Mouse (Mus musculus) limb, embryonic 12.5 days (tissue): ENCODE measurements around the gene Olfr1162. TPM values are rescaled to one million over a fixed set of nuclear protein-coding genes. Genes with fewer than 3 reads are reported as not detected.
"Not testable (repeated sequence)": the region's sequence is repeated elsewhere in the genome, so short reads cannot be mapped to it uniquely, and the experiment has no call there.

Experiments used
- ATAC-seq: fragments of 200-750 bp; cut with Nextera tagmentation; 2 replicates; pipeline ENCODE4 v1.8.0; 2017; ENCODE audit warnings: low read depth, moderate TSS enrichment; ENCODE audit not compliant: insufficient number of reproducible peaks, insufficient read depth, low FRiP score, low TSS enrichment
- H3K27ac ChIP-seq: fragments of 300-500 bp; sonication (generic); 2 replicates; pipeline ENCODE4 v1.5.1; 2016; ENCODE audit warnings: mild to moderate bottlenecking, moderate library complexity
- H3K27me3 ChIP-seq: fragments of 300-500 bp; sonication (generic); 2 replicates; pipeline ENCODE4 v1.6.1; 2016; ENCODE audit warnings: mild to moderate bottlenecking, moderate library complexity
- H3K36me3 ChIP-seq: fragments of 300-500 bp; sonication (generic); 2 replicates; pipeline ENCODE4 v1.6.1; 2016; ENCODE audit warnings: mild to moderate bottlenecking, moderate library complexity
- H3K4me1 ChIP-seq: fragments of 300-500 bp; sonication (generic); replicated peaks from 2 replicates; pipeline ENCODE4 v1.6.1; 2016
- H3K4me2 ChIP-seq: fragments of 300-500 bp; sonication (generic); 2 replicates; pipeline ENCODE4 v1.6.1; 2016; ENCODE audit warnings: mild to moderate bottlenecking, moderate library complexity
- H3K4me3 ChIP-seq: fragments of 300-500 bp; sonication (generic); replicated peaks from 2 replicates; pipeline ENCODE4 v1.5.1; 2016; ENCODE audit warnings: mild to moderate bottlenecking
- H3K9ac ChIP-seq: fragments of 300-500 bp; sonication (generic); replicated peaks from 2 replicates; pipeline ENCODE4 v1.6.1; 2016; ENCODE audit warnings: mild to moderate bottlenecking, moderate library complexity
- H3K9me3 ChIP-seq: fragments of 300-500 bp; sonication (generic); 2 replicates; pipeline ENCODE4 v1.6.1; 2016; ENCODE audit warnings: mild to moderate bottlenecking, moderate library complexity
- WGBS: fragments of 180-500 bp; shearing (Covaris S2); methylation state at CpG from one replicate; pipeline ENCODE4 v1.1.7; 2016; 5-methylcytosine and 5-hydroxymethylcytosine counted together
- polyA plus RNA-seq: library from polyadenylated mRNA; unstranded; fragments of >200 nt; fragmentation: Nextera tagmentation; extraction: Ambion mirVana; gene quantifications from 2 replicates; pipeline ENCODE4 v1.2.1, GENCODE M21; 2016

Gene Olfr1162
- not detected in 2 replicates for polyA plus RNA-seq

DNA sequence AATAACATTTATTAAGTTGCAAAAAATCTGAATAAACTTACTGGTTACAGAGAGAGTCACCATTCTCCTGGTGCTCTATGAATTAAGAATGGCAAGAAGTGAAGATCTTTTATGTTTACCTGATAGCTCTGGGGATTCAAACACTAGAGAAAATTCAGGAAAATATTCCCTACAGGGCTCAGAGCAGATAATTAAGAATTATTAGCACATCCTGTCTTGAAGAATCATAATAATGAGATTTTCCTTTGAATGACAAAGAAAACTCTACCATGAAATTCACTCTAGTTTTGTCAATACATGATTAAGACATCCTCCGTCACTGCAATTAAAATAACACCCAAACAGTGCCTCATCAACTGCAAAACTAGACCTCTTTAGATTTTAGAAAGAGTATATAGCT, at the start of gene Olfr1162:
Gene Olfr1162, minus strand, starts transcription at position 101 of the 400 bp plus-strand sequence.
- 82% methylated on average over 1 of the region's 1 CpGs for WGBS
- H3K4me3 ChIP-seq, result no peak within 1 kb of the TSS
- H3K27ac ChIP-seq, result no peak within 1 kb of the TSS
- H3K9me3 ChIP-seq, result no peaks in the 10 kb centered on the region
- no peaks in the 10 kb centered on the region for H3K4me1 ChIP-seq
- H3K27me3 ChIP-seq, result no peaks in the 10 kb centered on the region
- H3K4me2 ChIP-seq, result no peak within 1 kb of the TSS
- H3K9ac ChIP-seq, result no peak within 1 kb of the TSS
- H3K36me3 ChIP-seq, result no peaks in the 10 kb centered on the region
- no peak for ATAC-seq

DNA sequence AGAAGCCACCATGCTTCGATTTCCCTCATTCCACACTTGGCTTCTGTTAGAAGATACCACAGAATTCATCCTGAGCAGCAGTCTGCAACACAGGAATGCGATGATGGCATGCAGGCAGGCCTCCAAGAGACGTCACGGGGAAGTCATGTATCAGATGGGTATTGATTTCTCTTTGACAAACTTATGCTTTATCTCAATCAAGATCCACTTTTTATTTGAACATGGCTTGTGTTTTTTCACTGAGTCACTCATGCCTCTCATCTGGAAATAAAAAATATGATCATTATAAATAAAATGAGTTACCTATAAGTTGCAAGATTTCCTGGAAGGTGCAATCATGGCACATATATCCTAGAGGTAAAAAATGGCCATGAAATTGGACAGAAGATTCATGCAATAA, 42.9 kb upstream of the Olfr1162 start, which contains the start of gene Olfr1164:
Gene Olfr1164, minus strand, starts transcription at position 101 of the 400 bp plus-strand sequence.
- H3K4me2 ChIP-seq, result no peak within 1 kb of the TSS
- no peak within 1 kb of the TSS for H3K4me3 ChIP-seq
- no peaks in the 10 kb centered on the region for H3K4me1 ChIP-seq
- H3K36me3 ChIP-seq, result no peaks in the 10 kb centered on the region
- H3K9me3 ChIP-seq, result no peaks in the 10 kb centered on the region
- H3K27ac ChIP-seq, result no peak within 1 kb of the TSS
- H3K9ac ChIP-seq, result no peak within 1 kb of the TSS
- no peak for ATAC-seq
- no peaks in the 10 kb centered on the region for H3K27me3 ChIP-seq
- 78% methylated on average over 4 of the region's 4 CpGs for WGBS

DNA sequence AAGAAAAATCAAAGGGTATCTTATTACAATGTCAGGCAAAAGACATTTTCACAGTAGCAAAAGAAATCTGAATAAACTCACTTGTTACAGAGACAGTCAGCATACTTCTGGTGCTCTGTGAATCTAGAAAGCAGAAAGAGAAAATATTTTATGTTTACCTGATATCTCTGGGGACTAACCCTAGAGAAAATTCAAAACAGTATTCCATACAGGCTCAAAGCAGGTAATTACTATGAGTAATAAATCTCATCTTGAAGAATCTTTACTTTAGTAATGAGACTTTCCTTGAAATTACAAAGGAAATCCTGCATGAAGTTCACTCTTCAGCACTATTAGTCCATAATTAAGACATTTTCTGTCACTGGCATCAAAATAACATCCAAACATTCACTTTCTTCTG, 20.8 kb upstream of the Olfr1162 start, which contains the start of gene Olfr1163:
Gene Olfr1163, minus strand, starts transcription at position 101 of the 400 bp plus-strand sequence.
- Histone ChIP-seq H3K4me3 (no peak within 1 kb of the TSS), H3K4me2 (no peak within 1 kb of the TSS), H3K27ac (no peak within 1 kb of the TSS), H3K27me3 (no peaks in the 10 kb centered on the region), H3K9ac (no peak within 1 kb of the TSS), H3K36me3 (no peaks in the 10 kb centered on the region), H3K9me3 (no peaks in the 10 kb centered on the region), H3K4me1 (no peaks in the 10 kb centered on the region)
- no peak for ATAC-seq

DNA sequence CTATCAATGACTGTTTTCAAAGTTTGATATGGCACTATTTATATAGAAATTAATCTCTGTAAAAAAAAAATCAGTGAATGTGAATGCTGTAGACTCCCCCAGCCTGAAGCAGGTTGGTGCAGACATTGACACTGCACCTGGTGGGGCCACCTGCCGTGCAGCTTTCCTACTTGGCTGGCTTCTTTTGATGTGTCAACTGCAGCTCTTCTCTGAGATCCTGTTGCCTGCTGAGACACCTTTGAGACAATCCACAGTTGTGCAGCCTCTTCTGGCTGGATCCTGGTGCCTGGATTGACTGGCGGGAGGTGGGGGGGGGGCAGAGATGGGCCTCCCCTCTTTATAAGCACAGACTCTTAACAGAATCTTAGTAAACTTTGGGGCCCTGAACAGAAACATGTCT, 12.7 kb upstream of the Olfr1162 start:
- Histone ChIP-seq H3K4me1 (no peaks in the 10 kb centered on the region), H3K27ac (no peak overlapping the region), H3K36me3 (no peaks in the 10 kb centered on the region), H3K4me2 (no peak overlapping the region), H3K4me3 (no peak overlapping the region), H3K27me3 (no peaks in the 10 kb centered on the region), H3K9ac (no peak overlapping the region), H3K9me3 (0 out of 2 replicates have a peak, but pooled peaks cover 9% of the 10 kb centered on the region)
- 75% methylated on average over 2 of the region's 2 CpGs for WGBS
- ATAC-seq, result no peak

DNA sequence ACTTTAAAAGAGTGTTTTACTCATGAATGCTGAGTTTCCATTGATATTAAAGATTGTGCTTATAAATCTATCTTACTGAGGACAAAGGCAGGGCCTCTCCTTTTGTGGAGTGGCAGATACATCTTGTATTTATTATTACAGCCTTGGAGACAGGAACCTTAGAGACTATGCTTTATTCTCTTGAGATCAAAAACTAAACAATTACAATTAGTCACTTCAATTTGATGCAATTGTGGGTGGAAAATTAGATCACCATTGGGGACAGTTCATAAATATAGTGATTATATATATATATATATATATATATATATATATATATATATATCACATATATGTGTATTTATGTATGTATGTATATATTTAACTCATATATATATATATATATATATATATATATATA, 13.3 kb downstream of the Olfr1162 start, which contains the start of gene Olfr73:
Gene Olfr73, minus strand, starts transcription at position 101 of the 400 bp plus-strand sequence.
- no peak within 1 kb of the TSS for H3K27ac ChIP-seq
- no peak for ATAC-seq
- H3K27me3 ChIP-seq, result no peaks in the 10 kb centered on the region
- no peaks in the 10 kb centered on the region for H3K36me3 ChIP-seq
- H3K9ac ChIP-seq, result no peak within 1 kb of the TSS
- H3K4me2 ChIP-seq, result no peak within 1 kb of the TSS
- no peaks in the 10 kb centered on the region for H3K9me3 ChIP-seq
- H3K4me3 ChIP-seq, result no peak within 1 kb of the TSS
- no peaks in the 10 kb centered on the region for H3K4me1 ChIP-seq

DNA sequence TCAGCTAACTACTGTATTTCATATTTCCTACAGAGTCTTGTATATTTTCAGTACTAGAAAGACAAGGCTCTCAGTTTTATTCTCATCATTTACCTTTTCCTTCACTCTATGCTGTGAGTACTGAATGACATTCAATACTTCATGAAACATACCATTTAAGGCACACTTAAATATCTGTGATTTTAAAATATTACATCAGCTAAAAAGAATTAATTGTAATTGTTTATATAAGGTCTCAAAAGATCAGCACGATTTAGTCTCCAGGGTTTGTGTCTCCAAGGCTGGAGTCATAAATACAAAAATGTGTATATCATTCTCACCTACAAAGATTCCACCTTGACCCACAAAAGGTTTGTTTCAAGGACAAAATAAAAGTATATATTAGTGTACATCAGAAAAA, 28.5 kb downstream of the Olfr1162 start, which contains the start of gene Olfr1161:
Gene Olfr1161, plus strand, starts transcription at position 301 of the 400 bp plus-strand sequence.
- not testable (repeated sequence) for H3K4me1 ChIP-seq, H3K27me3 ChIP-seq, H3K27ac ChIP-seq, H3K9me3 ChIP-seq, H3K4me3 ChIP-seq, ATAC-seq, H3K9ac ChIP-seq, H3K4me2 ChIP-seq, H3K36me3 ChIP-seq
- 89% methylated on average over 1 of the region's 1 CpGs for WGBS

DNA sequence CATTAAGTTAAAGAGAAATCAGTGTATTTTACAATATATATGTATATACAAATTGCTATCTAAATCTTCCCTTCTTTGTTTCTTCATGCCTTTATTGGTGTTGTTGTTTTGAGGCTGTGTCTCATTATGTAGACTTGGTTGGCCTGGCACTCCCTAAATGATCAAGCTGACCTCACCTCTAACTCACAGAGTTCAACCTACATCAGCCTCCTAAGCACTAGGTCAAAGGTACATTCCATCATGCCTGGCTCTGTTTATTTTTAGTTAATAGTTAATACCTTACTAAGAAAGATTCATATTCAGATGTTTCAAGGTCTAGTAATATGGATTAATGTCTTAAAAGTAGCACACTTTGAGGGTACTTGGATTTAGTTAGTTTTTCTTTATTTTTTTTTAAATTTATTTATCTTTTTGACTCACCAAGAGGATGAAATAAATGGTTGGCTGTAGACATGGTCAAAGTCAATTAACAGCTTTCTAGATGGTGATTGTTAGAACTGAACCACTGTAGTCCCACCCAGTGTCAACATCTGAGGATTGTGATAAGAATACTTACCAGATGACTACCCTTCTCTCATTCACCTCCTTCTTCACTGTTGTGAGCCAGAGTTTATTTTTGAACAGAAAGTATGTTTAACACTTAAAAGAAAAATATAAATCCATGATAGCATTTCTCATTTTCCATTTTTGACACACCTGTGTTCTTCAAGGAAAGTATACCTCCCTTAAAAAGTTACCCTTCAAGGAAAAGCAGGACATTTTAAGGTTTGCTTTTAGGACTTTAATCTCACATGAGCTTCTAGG, 43.2 kb downstream of the Olfr1162 start, which contains the start of gene Olfr1160:
Gene Olfr1160, minus strand, starts transcription at position 754 of the 804 bp plus-strand sequence.
- no peaks in the 10 kb centered on the region for H3K4me1 ChIP-seq
- H3K27me3 ChIP-seq, result no peaks in the 10 kb centered on the region
- ATAC-seq, result no peak
- no peak within 1 kb of the TSS for H3K4me3 ChIP-seq
- no peaks in the 10 kb centered on the region for H3K36me3 ChIP-seq
- H3K27ac ChIP-seq, result no peak within 1 kb of the TSS
- H3K9me3 ChIP-seq, result no peaks in the 10 kb centered on the region
- no peak within 1 kb of the TSS for H3K4me2 ChIP-seq
- H3K9ac ChIP-seq, result no peak within 1 kb of the TSS

Other genes with a start within 250 kb of the Olfr1162 start
- gene Olfr1145, start 241.3 kb downstream of the Olfr1162 start, polyA plus RNA-seq, result not detected in 2 replicates
- not detected in 2 replicates for gene Olfr1148, start 220.6 kb downstream of the Olfr1162 start, polyA plus RNA-seq
- gene Olfr1150-ps1, start 207.1 kb downstream of the Olfr1162 start, polyA plus RNA-seq, result not detected in 2 replicates
- gene Olfr1151, start 195.3 kb downstream of the Olfr1162 start, polyA plus RNA-seq, result not detected in 2 replicates
- not detected in 2 replicates for gene Olfr1152, start 184.6 kb downstream of the Olfr1162 start, polyA plus RNA-seq
- gene Olfr1153, start 156.2 kb downstream of the Olfr1162 start, polyA plus RNA-seq, result not detected in 2 replicates
- not detected in 2 replicates for gene Olfr1154, start 146.0 kb downstream of the Olfr1162 start, polyA plus RNA-seq
- gene Olfr1155, start 106.0 kb downstream of the Olfr1162 start, polyA plus RNA-seq, result not detected in 2 replicates
- gene Olfr1156, start 98.0 kb downstream of the Olfr1162 start, polyA plus RNA-seq, result not detected in 2 replicates
- not detected in 2 replicates for gene Olfr1157, start 82.8 kb downstream of the Olfr1162 start, polyA plus RNA-seq
- gene Olfr74, start 76.5 kb downstream of the Olfr1162 start, polyA plus RNA-seq, result not detected in 2 replicates
- not detected in 2 replicates for gene Olfr1158, start 61.0 kb downstream of the Olfr1162 start, polyA plus RNA-seq
- gene Olfr1160, start 42.9 kb downstream of the Olfr1162 start, polyA plus RNA-seq, result not detected in 2 replicates
- gene Olfr1161, start 28.4 kb downstream of the Olfr1162 start, polyA plus RNA-seq, result not detected in 2 replicates
- not detected in 2 replicates for gene Olfr73, start 13.4 kb downstream of the Olfr1162 start, polyA plus RNA-seq
- gene Olfr1163, start 20.7 kb upstream of the Olfr1162 start, polyA plus RNA-seq, result not detected in 2 replicates
- gene Olfr1164, start 42.8 kb upstream of the Olfr1162 start, polyA plus RNA-seq, result not detected in 2 replicates
- not detected in 2 replicates for gene Olfr1166, start 77.1 kb upstream of the Olfr1162 start, polyA plus RNA-seq
- not detected in 2 replicates for gene Olfr1167, start 104.1 kb upstream of the Olfr1162 start, polyA plus RNA-seq
- gene Olfr1168, start 130.8 kb upstream of the Olfr1162 start, polyA plus RNA-seq, result not detected in 2 replicates
- not detected in 2 replicates for gene Olfr1170, start 177.2 kb upstream of the Olfr1162 start, polyA plus RNA-seq
- gene Olfr1173, start 228.7 kb upstream of the Olfr1162 start, polyA plus RNA-seq, result not detected in 2 replicates